Mouse (Mus musculus): ENCODE data around the gene Strada.

DNA sequence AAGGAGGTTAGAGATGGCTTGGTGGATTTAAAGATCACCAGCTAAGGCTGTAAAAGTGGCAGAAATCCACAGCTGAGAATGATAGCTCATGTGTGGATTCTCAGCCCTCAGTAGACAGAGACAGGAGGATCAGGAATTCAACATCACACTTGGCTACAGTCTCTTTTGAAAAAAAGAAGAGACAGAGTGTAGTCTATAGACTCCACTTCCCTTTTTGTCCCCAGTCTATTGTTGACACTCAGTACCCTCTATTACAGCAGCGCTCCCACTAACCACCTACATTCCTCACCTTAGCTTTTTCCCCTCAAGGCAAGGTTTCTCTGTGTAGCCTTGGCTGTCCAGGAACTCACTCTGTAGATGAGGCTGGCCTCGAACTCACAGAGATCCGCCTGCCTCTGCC lies 10.3 kb downstream of the Strada start:
- TF ChIP-seq CTCF (IDR thresholded peaks at IDR 0.05; ENCODE audit: low read depth) (no peak), EP300 (optimal IDR thresholded peaks at IDR 0.05) (no peak)

All from stomach, postnatal 0 days (tissue).